Mouse (Mus musculus) embryonic facial prominence, embryonic 10.5 days (tissue): ENCODE data around the gene Elovl6. TPM values are rescaled to one million over a fixed set of nuclear protein-coding genes. Genes with fewer than 3 reads are reported as not detected.

Source experiments
- DNase-seq: peaks from one replicate; pipeline ENCODE4 v3.0.0-alpha.2; 2017; ENCODE audit warnings: low spot score
- H3K27ac ChIP-seq: fragments of 300-500 bp; sonication (generic); replicated peaks from 2 replicates; pipeline ENCODE4 v1.5.1; 2016; ENCODE audit warnings: mild to moderate bottlenecking
- H3K27me3 ChIP-seq: fragments of 300-500 bp; sonication (generic); replicated peaks from 2 replicates; pipeline ENCODE4 v1.6.1; 2016; ENCODE audit warnings: low read depth, mild to moderate bottlenecking; ENCODE audit not compliant: poor library complexity, severe bottlenecking
- H3K36me3 ChIP-seq: fragments of 300-500 bp; sonication (generic); replicated peaks from 2 replicates; pipeline ENCODE4 v1.6.1; 2016; ENCODE audit warnings: mild to moderate bottlenecking, moderate library complexity
- H3K4me1 ChIP-seq: fragments of 300-500 bp; sonication (generic); 2 replicates; pipeline ENCODE4 v1.6.1; 2016
- H3K4me3 ChIP-seq: fragments of 300-500 bp; sonication (generic); 2 replicates; pipeline ENCODE4 v1.5.1; 2016; ENCODE audit warnings: mild to moderate bottlenecking, moderate library complexity
- H3K9me3 ChIP-seq: fragments of 300-500 bp; sonication (generic); 2 replicates; pipeline ENCODE4 v1.6.1; 2016; ENCODE audit warnings: mild to moderate bottlenecking
- WGBS: fragments of 180-500 bp; shearing (Covaris S2); methylation state at CpG from one replicate; pipeline ENCODE4 v1.1.7; 2016; 5-methylcytosine and 5-hydroxymethylcytosine counted together
- polyA plus RNA-seq: library from polyadenylated mRNA; unstranded; fragments of >200 nt; fragmentation: Nextera tagmentation; extraction: Ambion mirVana; gene quantifications from 2 replicates; pipeline ENCODE4 v1.2.1, GENCODE M21; 2016

Gene Elovl6
- polyA plus RNA-seq, 1 experiment from 2014 or later: 50.6 TPM

- peak; percentile 23 for DNase-seq
- H3K4me1 ChIP-seq: peaks cover 46% of the 10 kb centered on the region
- peaks cover 10% of the 10 kb centered on the region; the same call in 1 of the 2 replicates for H3K9me3 ChIP-seq
- H3K27ac ChIP-seq: peak overlapping the region; percentile 42; the same call in 1 of the 2 replicates
- 78% methylated on average over 6 of the region's 6 CpGs for WGBS
- no peaks in the 10 kb centered on the region for H3K27me3 ChIP-seq
- H3K4me3 ChIP-seq: no peak overlapping the region
- peaks cover 50% of the 10 kb centered on the region for H3K36me3 ChIP-seq
Observed at GRCm38 (mm10) chr3:129545801-129546200, 13.6 kb downstream of the Elovl6 start.

- Histone ChIP-seq H3K27ac (no peak overlapping the region), H3K4me1 (peaks cover 64% of the 10 kb centered on the region), H3K36me3 (peaks cover 45% of the 10 kb centered on the region), H3K9me3 (peaks cover 10% of the 10 kb centered on the region; the same call in 1 of the 2 replicates), H3K4me3 (no peak overlapping the region), H3K27me3 (no peaks in the 10 kb centered on the region)
- 55% methylated on average over 8 of the region's 8 CpGs for WGBS
- no peak for DNase-seq
Observed at GRCm38 (mm10) chr3:129547837-129548435, 15.8 kb downstream of the Elovl6 start.

GRCm38 (mm10) chr3:129548760-129549159 is 16.6 kb downstream of the Elovl6 start:
- H3K9me3 ChIP-seq: peaks cover 5% of the 10 kb centered on the region; the same call in 1 of the 2 replicates
- DNase-seq: peak; percentile 18
- H3K4me1 ChIP-seq: peaks cover 64% of the 10 kb centered on the region
- 43% methylated on average over 8 of the region's 8 CpGs for WGBS
- no peak overlapping the region for H3K4me3 ChIP-seq
- no peaks in the 10 kb centered on the region for H3K27me3 ChIP-seq
- no peak overlapping the region for H3K27ac ChIP-seq
- peaks cover 40% of the 10 kb centered on the region for H3K36me3 ChIP-seq

GRCm38 (mm10) chr3:129549546-129549945 is 17.4 kb downstream of the Elovl6 start:
- WGBS: 29% methylated on average over 5 of the region's 5 CpGs
- H3K27ac ChIP-seq: no peak overlapping the region
- H3K4me3 ChIP-seq: no peak overlapping the region
- H3K27me3 ChIP-seq: no peaks in the 10 kb centered on the region
- no peaks in the 10 kb centered on the region for H3K9me3 ChIP-seq
- no peak for DNase-seq
- peaks cover 38% of the 10 kb centered on the region for H3K36me3 ChIP-seq
- H3K4me1 ChIP-seq: peaks cover 64% of the 10 kb centered on the region

GRCm38 (mm10) chr3:129551581-129552290 is 19.6 kb downstream of the Elovl6 start:
- no peak for DNase-seq
- WGBS: 47% methylated on average over 9 of the region's 9 CpGs
- Histone ChIP-seq H3K4me3 (no peak overlapping the region), H3K36me3 (peaks cover 40% of the 10 kb centered on the region), H3K27me3 (no peaks in the 10 kb centered on the region), H3K9me3 (no peaks in the 10 kb centered on the region), H3K27ac (no peak overlapping the region), H3K4me1 (peaks cover 51% of the 10 kb centered on the region)

GRCm38 (mm10) chr3:129552370-129552769 is 20.2 kb downstream of the Elovl6 start:
- DNase-seq: no peak
- WGBS: 68% methylated on average over 6 of the region's 6 CpGs
- Histone ChIP-seq H3K4me3 (no peak overlapping the region), H3K4me1 (peaks cover 45% of the 10 kb centered on the region), H3K27ac (no peak overlapping the region), H3K9me3 (no peaks in the 10 kb centered on the region), H3K27me3 (no peaks in the 10 kb centered on the region), H3K36me3 (peaks cover 43% of the 10 kb centered on the region)

GRCm38 (mm10) chr3:129553173-129553572 is 21.0 kb downstream of the Elovl6 start:
- no peak for DNase-seq
- H3K4me3 ChIP-seq: no peak overlapping the region
- no peaks in the 10 kb centered on the region for H3K9me3 ChIP-seq
- H3K27ac ChIP-seq: no peak overlapping the region
- H3K27me3 ChIP-seq: no peaks in the 10 kb centered on the region
- WGBS: 88% methylated on average over 9 of the region's 9 CpGs
- peaks cover 38% of the 10 kb centered on the region for H3K4me1 ChIP-seq
- peaks cover 47% of the 10 kb centered on the region for H3K36me3 ChIP-seq

- WGBS: 94% methylated on average over 10 of the region's 10 CpGs
- Histone ChIP-seq H3K27ac (no peak overlapping the region), H3K4me3 (no peak overlapping the region), H3K27me3 (no peaks in the 10 kb centered on the region), H3K9me3 (no peaks in the 10 kb centered on the region), H3K4me1 (peaks cover 33% of the 10 kb centered on the region), H3K36me3 (peaks cover 52% of the 10 kb centered on the region)
- no peak for DNase-seq
Observed at GRCm38 (mm10) chr3:129553661-129554060, 21.5 kb downstream of the Elovl6 start.

GRCm38 (mm10) chr3:129554436-129554835 is 22.3 kb downstream of the Elovl6 start:
- WGBS: 92% methylated on average over 4 of the region's 4 CpGs
- no peaks in the 10 kb centered on the region for H3K9me3 ChIP-seq
- DNase-seq: no peak
- no peak overlapping the region for H3K27ac ChIP-seq
- peaks cover 60% of the 10 kb centered on the region for H3K36me3 ChIP-seq
- H3K27me3 ChIP-seq: no peaks in the 10 kb centered on the region
- H3K4me1 ChIP-seq: peaks cover 25% of the 10 kb centered on the region
- H3K4me3 ChIP-seq: no peak overlapping the region

GRCm38 (mm10) chr3:129557048-129557447 is 24.9 kb downstream of the Elovl6 start:
- Histone ChIP-seq H3K27me3 (no peaks in the 10 kb centered on the region), H3K4me1 (peaks cover 6% of the 10 kb centered on the region), H3K36me3 (peaks cover 62% of the 10 kb centered on the region), H3K4me3 (no peak overlapping the region), H3K9me3 (no peaks in the 10 kb centered on the region), H3K27ac (no peak overlapping the region)
- WGBS: 91% methylated on average over 9 of the region's 9 CpGs
- DNase-seq: no peak

- H3K36me3 ChIP-seq: peaks cover 62% of the 10 kb centered on the region
- WGBS: 86% methylated on average over 7 of the region's 7 CpGs
Observed at GRCm38 (mm10) chr3:129557566-129557965, 25.4 kb downstream of the Elovl6 start.

GRCm38 (mm10) chr3:129558016-129558955 is 26.1 kb downstream of the Elovl6 start:
- peaks cover 56% of the 10 kb centered on the region for H3K36me3 ChIP-seq

More at GRCm38 (mm10) chr3:129557566-129557965, 25.4 kb downstream of the Elovl6 start:
- Histone ChIP-seq H3K4me3 (no peak overlapping the region), H3K27ac (no peak overlapping the region), H3K27me3 (no peaks in the 10 kb centered on the region), H3K9me3 (no peaks in the 10 kb centered on the region), H3K4me1 (peaks cover under 1% of the 10 kb centered on the region)
- DNase-seq: no peak

More at GRCm38 (mm10) chr3:129558016-129558955, 26.1 kb downstream of the Elovl6 start:
- Histone ChIP-seq H3K27ac (no peak overlapping the region), H3K27me3 (no peaks in the 10 kb centered on the region), H3K4me3 (no peak overlapping the region), H3K4me1 (no peaks in the 10 kb centered on the region), H3K9me3 (no peaks in the 10 kb centered on the region)
- DNase-seq: no peak
- WGBS: 93% methylated on average over 22 of the region's 22 CpGs
